Mouse (Mus musculus) MEL (cell line): ENCODE results near the gene Dop1b. TPM values are rescaled to one million over a fixed set of nuclear protein-coding genes. Genes with fewer than 3 reads are reported as not detected.

Experiments used
- DNase-seq: peaks from one replicate; pipeline ENCODE4 v3.0.0; 2011; ENCODE audit warnings: low read depth, low spot score
- H3K27ac ChIP-seq: 2 replicates; pipeline ENCODE4 v1.5.1; 2012; ENCODE audit warnings: low read depth, mild to moderate bottlenecking, control low read depth, low read length, moderate library complexity; ENCODE audit not compliant: control insufficient read depth
- H3K27me3 ChIP-seq, 2 experiments: fragments of 150-350 bp in 1 of 2; sonication (generic) in 1 of 2; 2 replicates each; pipeline ENCODE4 v1.6.1; 2012; ENCODE audit warnings: low read length in 2 of 2, mild to moderate bottlenecking in 2 of 2, improper control_type of control experiment in 1 of 2, moderate library complexity in 1 of 2; ENCODE audit not compliant: insufficient read depth in 2 of 2, control insufficient read depth in 1 of 2
- H3K36me3 ChIP-seq, 2 experiments: 2 replicates each; pipeline ENCODE4 v1.6.1; 2012 to 2014; ENCODE audit warnings: low read length in 2 of 2, improper control_type of control experiment in 1 of 2, inconsistent platforms in 1 of 2, mild to moderate bottlenecking in 1 of 2; ENCODE audit not compliant: insufficient read depth in 2 of 2, control insufficient read depth in 1 of 2
- H3K4me1 ChIP-seq, 2 experiments: fragments of 150-350 bp in 1 of 2; sonication (generic) in 1 of 2; 2 replicates each; pipeline ENCODE4 v1.6.1; 2012; ENCODE audit warnings: low read length in 2 of 2, improper control_type of control experiment in 1 of 2, mild to moderate bottlenecking in 1 of 2; ENCODE audit not compliant: insufficient read depth in 2 of 2, control insufficient read depth in 1 of 2
- H3K4me3 ChIP-seq, 2 experiments: fragments of 150-350 bp in 1 of 2; sonication (generic) in 1 of 2; 2 replicates each; pipeline ENCODE4 v1.5.1; 2012; ENCODE audit warnings: low read depth in 2 of 2, low read length in 2 of 2, mild to moderate bottlenecking in 2 of 2, moderate library complexity in 2 of 2, control low read depth in 1 of 2, improper control_type of control experiment in 1 of 2; ENCODE audit not compliant: control insufficient read depth in 1 of 2, insufficient read depth in 1 of 2
- H3K79me2 ChIP-seq: 2 replicates; pipeline ENCODE4 v1.6.1; 2012; ENCODE audit warnings: mild to moderate bottlenecking, low read length, moderate library complexity; ENCODE audit not compliant: control insufficient read depth, poor library complexity, insufficient read depth
- H3K9ac ChIP-seq: 2 replicates; pipeline ENCODE4 v1.6.1; 2012; ENCODE audit warnings: low read depth, mild to moderate bottlenecking, control low read depth, low read length, moderate library complexity; ENCODE audit not compliant: control insufficient read depth, poor library complexity, severe bottlenecking
- H3K9me3 ChIP-seq: fragments of 150-350 bp; sonication (generic); replicated peaks from 2 replicates; pipeline ENCODE4 v1.6.1; 2012; ENCODE audit warnings: mild to moderate bottlenecking, low read length, improper control_type of control experiment, moderate library complexity; ENCODE audit not compliant: insufficient read depth
- BHLHE40 ChIP-seq: IDR thresholded peaks from 2 replicates; pipeline ENCODE4 v1.6.1; 2012; ENCODE audit warnings: low read depth, mild to moderate bottlenecking, inconsistent platforms, low read length, improper control_type of control experiment, borderline replicate concordance
- CTCF ChIP-seq, 3 experiments: IDR thresholded peaks in 2 of 3; conservative IDR thresholded peaks in 1 of 3; 2 replicates each; pipeline ENCODE4 v1.5.1; 2011 to 2012; ENCODE audit warnings: low read length in 3 of 3, low read depth in 2 of 3, mild to moderate bottlenecking in 2 of 3, improper control_type of control experiment in 1 of 3, inconsistent platforms in 1 of 3, mixed read lengths in 1 of 3, moderate library complexity in 1 of 3; ENCODE audit not compliant: control insufficient read depth in 1 of 3, insufficient read depth in 1 of 3, poor library complexity in 1 of 3, severe bottlenecking in 1 of 3
- ELF1 ChIP-seq: IDR thresholded peaks from 2 replicates; pipeline ENCODE4 v1.6.1; 2014; ENCODE audit warnings: low read depth, mild to moderate bottlenecking, inconsistent platforms, low read length, improper control_type of control experiment, moderate library complexity
- EP300 ChIP-seq, 2 experiments: IDR thresholded peaks; 2 replicates each; pipeline ENCODE4 v1.6.1; 2011; ENCODE audit warnings: improper control_type of control experiment in 2 of 2, low read length in 2 of 2, low read depth in 1 of 2, mild to moderate bottlenecking in 1 of 2
- ETS1 ChIP-seq: IDR thresholded peaks from 2 replicates; pipeline ENCODE4 v1.6.1; 2012; ENCODE audit warnings: low read depth, mild to moderate bottlenecking, inconsistent platforms, low read length, improper control_type of control experiment, moderate library complexity
- GATA1 ChIP-seq: IDR thresholded peaks from 2 replicates; pipeline ENCODE4 v1.6.1; 2011; ENCODE audit warnings: low read depth, low read length, improper control_type of control experiment
- HCFC1 ChIP-seq: IDR thresholded peaks from 2 replicates; pipeline ENCODE4 v1.6.1; 2012; ENCODE audit warnings: low read depth, mild to moderate bottlenecking, inconsistent platforms, low read length, improper control_type of control experiment, moderate library complexity
- KAT2A ChIP-seq: conservative IDR thresholded peaks from 2 replicates; pipeline ENCODE4 v1.6.1; 2012; ENCODE audit warnings: low read depth, low read length, improper control_type of control experiment, inconsistent platforms
- MAFK ChIP-seq: IDR thresholded peaks from 2 replicates; pipeline ENCODE4 v1.6.1; 2011; ENCODE audit warnings: low read depth, mild to moderate bottlenecking, low read length, improper control_type of control experiment, borderline replicate concordance
- MAX ChIP-seq: IDR thresholded peaks from 2 replicates; pipeline ENCODE4 v1.6.1; 2011; ENCODE audit warnings: low read length, improper control_type of control experiment
- MAZ ChIP-seq: IDR thresholded peaks from 2 replicates; pipeline ENCODE4 v1.6.1; 2012; ENCODE audit warnings: low read depth, mild to moderate bottlenecking, inconsistent platforms, low read length, improper control_type of control experiment
- MXI1 ChIP-seq: IDR thresholded peaks from 2 replicates; pipeline ENCODE4 v1.6.1; 2011; ENCODE audit warnings: mild to moderate bottlenecking, low read depth, low read length, improper control_type of control experiment
- MYC ChIP-seq: IDR thresholded peaks from 2 replicates; pipeline ENCODE4 v1.6.1; 2011; ENCODE audit warnings: low read depth, mild to moderate bottlenecking, low read length, improper control_type of control experiment, moderate library complexity
- NELFE ChIP-seq: IDR thresholded peaks from 2 replicates; pipeline ENCODE4 v1.6.1; 2011; ENCODE audit warnings: low read depth, low read length, improper control_type of control experiment
- NRF1 ChIP-seq: IDR thresholded peaks from 2 replicates; pipeline ENCODE4 v1.6.1; 2014; ENCODE audit warnings: low read depth, mild to moderate bottlenecking, inconsistent platforms, low read length, improper control_type of control experiment, moderate library complexity; ENCODE audit not compliant: poor library complexity, insufficient read depth, severe bottlenecking
- POLR2A ChIP-seq, 2 experiments: IDR thresholded peaks; 2 replicates each; pipeline ENCODE4 v1.6.1; 2011 to 2012; ENCODE audit warnings: low read length in 2 of 2, mild to moderate bottlenecking in 2 of 2, control low read depth in 1 of 2, improper control_type of control experiment in 1 of 2, low read depth in 1 of 2, moderate library complexity in 1 of 2; ENCODE audit not compliant: control insufficient read depth in 1 of 2, insufficient read depth in 1 of 2, poor library complexity in 1 of 2
- POLR2AphosphoS2 ChIP-seq: IDR thresholded peaks from 2 replicates; pipeline ENCODE4 v1.6.1; 2011; ENCODE audit warnings: low read length, improper control_type of control experiment
- RCOR1 ChIP-seq: IDR thresholded peaks from 2 replicates; pipeline ENCODE4 v1.6.1; 2012; ENCODE audit warnings: low read depth, mild to moderate bottlenecking, inconsistent platforms, low read length, improper control_type of control experiment
- SIN3A ChIP-seq: IDR thresholded peaks from 2 replicates; pipeline ENCODE4 v1.6.1; 2012; ENCODE audit warnings: low read length, improper control_type of control experiment, inconsistent platforms
- TAL1 ChIP-seq: IDR thresholded peaks from 2 replicates; pipeline ENCODE4 v1.6.1; 2012; ENCODE audit warnings: mild to moderate bottlenecking, inconsistent platforms, low read length, moderate library complexity, mixed read lengths
- TBP ChIP-seq: IDR thresholded peaks from 2 replicates; pipeline ENCODE4 v1.8.0; 2011; ENCODE audit warnings: low read depth, low read length, improper control_type of control experiment
- TCF12 ChIP-seq: IDR thresholded peaks from 2 replicates; pipeline ENCODE4 v1.6.1; 2014; ENCODE audit warnings: low read depth, mild to moderate bottlenecking, inconsistent platforms, low read length, improper control_type of control experiment, moderate library complexity
- USF2 ChIP-seq, 2 experiments: IDR thresholded peaks; 2 replicates each; pipeline ENCODE4 v1.6.1; 2011 to 2012; ENCODE audit warnings: improper control_type of control experiment in 2 of 2, low read length in 2 of 2, borderline replicate concordance in 1 of 2, inconsistent platforms in 1 of 2, low read depth in 1 of 2, mild to moderate bottlenecking in 1 of 2; ENCODE audit not compliant: insufficient read depth in 1 of 2
- ZC3H11A ChIP-seq: IDR thresholded peaks from 2 replicates; pipeline ENCODE4 v1.6.1; 2012; ENCODE audit warnings: low read depth, mild to moderate bottlenecking, inconsistent platforms, low read length, improper control_type of control experiment
- ZMIZ1 ChIP-seq: IDR thresholded peaks from 2 replicates; pipeline ENCODE4 v1.6.1; 2012; ENCODE audit warnings: low read depth, mild to moderate bottlenecking, inconsistent platforms, low read length, improper control_type of control experiment, moderate library complexity
- polyA plus RNA-seq, 2 experiments: library from polyadenylated mRNA; stranded (reverse) in 1 of 2; unstranded in 1 of 2; fragments of >175 nt in 1 of 2; fragments of >200 nt in 1 of 2; gene quantifications; 2 replicates each; pipeline versions ENCODE4 v1.2.1 to v1.2.4; 2012; ENCODE audit warnings: low replicate concordance in 2 of 2, low read depth in 1 of 2; ENCODE audit not compliant: insufficient read length in 2 of 2, insufficient read depth in 1 of 2, missing spikeins in 1 of 2
- total RNA-seq: library from RNA; depleted of rRNA; stranded (reverse); fragments of 300-350 nt; gene quantifications from 2 replicates; pipeline ENCODE4 v1.2.3, GENCODE M21; 2012

Dop1b gene
- total and polyA plus RNA-seq, 3 experiments = 5.8 to 11.3 TPM; not detected in 1

DNA sequence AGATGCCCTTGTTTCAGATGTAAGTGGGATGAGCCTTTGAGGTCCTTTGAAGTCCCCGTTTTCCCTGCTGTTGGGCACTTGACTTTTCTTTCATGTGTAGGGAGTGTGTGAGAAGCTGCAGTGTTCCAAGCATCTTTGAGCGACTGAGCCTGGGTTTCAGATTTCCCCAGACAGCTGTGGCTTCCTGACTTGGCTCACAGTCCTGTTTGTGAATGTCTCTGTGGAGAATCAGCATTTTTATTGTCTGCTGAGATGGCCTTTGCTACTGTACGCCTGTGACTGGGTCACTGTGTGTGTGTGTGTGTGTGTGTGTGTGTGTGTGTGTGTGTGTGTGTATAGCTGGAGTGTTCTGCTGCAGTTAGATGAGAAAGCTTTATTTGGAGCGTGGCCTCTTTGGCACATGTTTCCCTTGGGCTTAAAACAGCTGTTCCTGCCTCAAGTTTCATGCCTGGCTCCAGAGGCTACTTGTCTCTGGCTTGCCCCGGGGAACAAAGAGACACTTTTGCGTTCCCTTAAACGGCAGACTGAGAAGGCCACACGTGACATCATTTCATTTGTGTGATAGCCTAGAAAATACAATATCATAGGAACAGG lies 96.4 kb downstream of the Dop1b start:
- Histone ChIP-seq H3K27me3 (no peaks in the 10 kb centered on the region), H3K79me2 (no peaks in the 10 kb centered on the region), H3K9ac (no peak overlapping the region), H3K27ac (no peak overlapping the region), H3K9me3 (no peaks in the 10 kb centered on the region), H3K4me3 (no peak overlapping the region), H3K36me3 (no peaks in the 10 kb centered on the region), H3K4me1 (no peaks in the 10 kb centered on the region)
- TF ChIP-seq KAT2A (no peak), ZMIZ1 (no peak), ETS1 (no peak), TAL1 (no peak), MAX (no peak)
- no peak for DNase-seq

GRCm38 (mm10) chr16:93815856-93816736 lies 104.4 kb downstream of the Dop1b start:
- no peaks in the 10 kb centered on the region for H3K27me3 ChIP-seq
- H3K79me2 ChIP-seq = peaks cover 3% of the 10 kb centered on the region; the same call in 1 of the 2 replicates
- H3K27ac ChIP-seq = peak overlapping the region; percentile 98
- peaks cover 0 to 14% of the 10 kb centered on the region in 2 experiments; a peak in 2 of 4 replicates for H3K36me3 ChIP-seq
- DNase-seq = peak; percentile 97
- H3K4me1 ChIP-seq = peaks cover 5 to 10% of the 10 kb centered on the region in 2 experiments; a peak in 3 of 4 replicates
- peak; percentile 63 for TF ChIP-seq TCF12
- peak; percentile 84 for TF ChIP-seq NELFE
- TF ChIP-seq ETS1 = peak; percentile 72
- TF ChIP-seq MAFK = peak; percentile 22; the same call in 1 of the 2 replicates
- no peak for TF ChIP-seq CTCF (IDR thresholded peaks at IDR 0.05 in 2 of 3, conservative IDR thresholded peaks at IDR 0.05 in 1 of 3; ENCODE audit: control insufficient read depth in 1 of 3, insufficient read depth in 1 of 3, low read depth in 2 of 3, low read length in 3 of 3, poor library complexity in 1 of 3, severe bottlenecking in 1 of 3)
- no peak for TF ChIP-seq NRF1
- no peak for TF ChIP-seq GATA1
- TF ChIP-seq ZMIZ1 = peak; percentile 95
- TF ChIP-seq ELF1 = peak; percentile 90
- peak; percentile 87 for TF ChIP-seq MYC
- TF ChIP-seq BHLHE40 = no peak; the same call in 1 of the 2 replicates
- peak; percentile 66 for TF ChIP-seq MAX
- TF ChIP-seq MXI1 = peak; percentile 65
- peak; percentile 92 for TF ChIP-seq MAZ
- peak; percentile 73 to 90; a peak in 3 of 4 replicates for TF ChIP-seq POLR2A (IDR thresholded peaks at IDR 0.05; ENCODE audit: control insufficient read depth in 1 of 2, insufficient read depth in 1 of 2, low read depth in 1 of 2, low read length in 2 of 2, poor library complexity in 1 of 2)
- peak; percentile 72 for TF ChIP-seq HCFC1
- no peak for TF ChIP-seq ZC3H11A
- peak; percentile 78; the same call in 1 of the 2 replicates for TF ChIP-seq POLR2AphosphoS2
- peak; percentile 63 to 64; a peak in 3 of 4 replicates for TF ChIP-seq EP300 (IDR thresholded peaks at IDR 0.05; ENCODE audit: low read depth in 1 of 2, low read length in 2 of 2)
- TF ChIP-seq USF2 (IDR thresholded peaks at IDR 0.05; ENCODE audit: borderline replicate concordance in 1 of 2, insufficient read depth in 1 of 2, low read depth in 1 of 2, low read length in 2 of 2) = no peak
- peak; percentile 87 for TF ChIP-seq TBP
- TF ChIP-seq SIN3A = peak; percentile 63
- TF ChIP-seq RCOR1 = peak; percentile 87
- H3K4me3 ChIP-seq = peak overlapping the region; percentile 50 to 67
- H3K9me3 ChIP-seq = no peaks in the 10 kb centered on the region
- H3K9ac ChIP-seq = peak overlapping the region; percentile 86
